Mouse (Mus musculus): ENCODE measurements at regions not wholly inside any gene's neighbourhood (a gene's known extent, or its start where the extent isn't known, plus 50 kb on each side); places are given as distances from the start of the nearest gene placed in this dataset.
A peak's percentile ranks its signal among the peaks of the same experiment; 100 is the strongest.

DNA sequence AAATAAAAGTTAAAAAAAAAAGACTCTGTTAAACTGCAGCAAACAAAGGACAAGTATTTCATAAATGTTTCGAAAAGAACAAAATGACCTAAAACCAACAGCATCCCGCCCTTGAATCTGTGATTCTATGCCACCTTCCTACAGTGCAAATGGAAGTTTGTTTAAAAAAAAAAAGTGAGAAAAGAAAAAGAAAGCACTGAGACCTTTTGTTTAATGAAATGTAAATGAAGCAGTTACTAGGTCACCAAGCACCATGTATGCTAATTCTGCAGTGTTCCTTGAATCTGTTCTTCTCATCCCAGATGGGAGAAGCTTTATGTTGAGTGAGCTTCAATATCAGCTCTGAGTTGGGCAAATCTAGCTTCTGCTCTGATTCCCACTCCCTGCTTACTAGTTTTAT is 64.8 kb downstream of the Dnajb9 start:
- Histone ChIP-seq H3K9ac (ENCODE audit: low read length) (no peak overlapping the region), H3K4me1 (ENCODE audit: control insufficient read depth, insufficient read depth, low read length) (no peaks in the 10 kb centered on the region), H3K36me3 (ENCODE audit: control insufficient read depth, insufficient read depth, low read length) (no peaks in the 10 kb centered on the region), H3K4me2 (ENCODE audit: low read length) (no peak overlapping the region), H3K27me3 (replicated peaks; ENCODE audit: control insufficient read depth, insufficient read depth, low read length) (no peaks in the 10 kb centered on the region), H3K4me3 (ENCODE audit: low read depth, low read length) (no peak overlapping the region), H3K9me3 (replicated peaks; ENCODE audit: control insufficient read depth, low read length) (0 out of 2 replicates have a peak, but pooled peaks cover 3% of the 10 kb centered on the region), H3K27ac (ENCODE audit: low read depth, low read length) (no peak overlapping the region)
- DNase-seq (ENCODE audit: low spot score), result no peak
- WGBS, result 96% methylated on average over 2 of the region's 2 CpGs
- ATAC-seq, result no peak

DNA sequence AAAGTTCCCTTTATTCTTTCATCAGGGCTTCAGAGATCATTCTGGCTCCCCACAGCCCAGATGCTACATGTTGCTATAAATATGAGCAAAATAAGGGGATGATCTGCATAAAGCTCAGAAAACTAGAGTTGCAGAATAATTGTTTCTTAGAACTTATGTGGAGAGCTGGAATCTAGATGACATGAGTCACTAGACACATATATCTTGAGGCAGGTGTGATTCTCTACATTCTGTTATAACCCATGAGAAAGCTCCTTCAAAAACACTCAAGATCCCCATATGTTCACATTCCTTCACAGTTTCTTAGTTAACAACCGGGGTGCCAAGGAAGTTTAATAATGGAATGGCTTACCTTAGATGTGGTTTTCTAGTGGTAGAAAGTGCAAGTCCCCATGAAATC is 71.1 kb downstream of the Dnajb9 start:
- 90% methylated on average over 1 of the region's 1 CpGs for WGBS
- ATAC-seq, result no peak

DNA sequence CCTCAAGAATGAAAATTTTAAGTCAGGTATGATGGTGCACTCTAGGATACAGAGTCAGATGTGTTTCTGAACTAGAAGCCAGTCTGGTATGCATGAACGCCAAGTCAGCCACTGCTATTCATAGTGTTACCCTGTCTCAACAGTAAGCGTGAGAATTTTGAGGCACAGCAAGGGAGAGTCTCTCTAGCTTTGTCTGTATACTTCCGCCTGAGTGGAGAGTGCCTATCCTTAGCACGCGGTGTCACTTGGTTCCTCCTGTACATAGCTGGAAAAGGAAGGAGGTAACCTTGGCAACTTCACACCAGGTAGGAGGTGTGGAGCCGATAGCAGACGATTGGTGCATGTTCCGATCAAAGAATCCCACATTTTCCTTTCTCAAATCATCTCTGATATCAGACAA is 81.3 kb downstream of the Dnajb9 start:
- Histone ChIP-seq H3K27me3 (replicated peaks; ENCODE audit: control insufficient read depth, insufficient read depth, low read length) (no peaks in the 10 kb centered on the region), H3K27ac (ENCODE audit: low read depth, low read length) (no peak overlapping the region), H3K9me3 (replicated peaks; ENCODE audit: control insufficient read depth, low read length) (no peaks in the 10 kb centered on the region), H3K4me3 (ENCODE audit: low read depth, low read length) (no peak overlapping the region), H3K36me3 (ENCODE audit: control insufficient read depth, insufficient read depth, low read length) (no peaks in the 10 kb centered on the region), H3K4me1 (ENCODE audit: control insufficient read depth, insufficient read depth, low read length) (no peaks in the 10 kb centered on the region), H3K4me2 (ENCODE audit: low read length) (no peak overlapping the region), H3K9ac (ENCODE audit: low read length) (no peak overlapping the region)
- ATAC-seq (no peak), DNase-seq (ENCODE audit: low spot score) (no peak)
- WGBS, result 82% methylated on average over 8 of the region's 8 CpGs

More for the DNA sequence above, 71.1 kb downstream of the Dnajb9 start:
- H3K4me2 ChIP-seq (ENCODE audit: low read length), result no peak overlapping the region
- no peaks in the 10 kb centered on the region for H3K27me3 ChIP-seq (replicated peaks; ENCODE audit: control insufficient read depth, insufficient read depth, low read length)
- no peak for DNase-seq (ENCODE audit: low spot score)
- H3K9ac ChIP-seq (ENCODE audit: low read length), result no peak overlapping the region
- H3K27ac ChIP-seq (ENCODE audit: low read depth, low read length), result no peak overlapping the region
- H3K4me1 ChIP-seq (ENCODE audit: control insufficient read depth, insufficient read depth, low read length), result no peaks in the 10 kb centered on the region
- no peak overlapping the region for H3K4me3 ChIP-seq (ENCODE audit: low read depth, low read length)
- no peaks in the 10 kb centered on the region for H3K36me3 ChIP-seq (ENCODE audit: control insufficient read depth, insufficient read depth, low read length)
- no peaks in the 10 kb centered on the region for H3K9me3 ChIP-seq (replicated peaks; ENCODE audit: control insufficient read depth, low read length)

DNA sequence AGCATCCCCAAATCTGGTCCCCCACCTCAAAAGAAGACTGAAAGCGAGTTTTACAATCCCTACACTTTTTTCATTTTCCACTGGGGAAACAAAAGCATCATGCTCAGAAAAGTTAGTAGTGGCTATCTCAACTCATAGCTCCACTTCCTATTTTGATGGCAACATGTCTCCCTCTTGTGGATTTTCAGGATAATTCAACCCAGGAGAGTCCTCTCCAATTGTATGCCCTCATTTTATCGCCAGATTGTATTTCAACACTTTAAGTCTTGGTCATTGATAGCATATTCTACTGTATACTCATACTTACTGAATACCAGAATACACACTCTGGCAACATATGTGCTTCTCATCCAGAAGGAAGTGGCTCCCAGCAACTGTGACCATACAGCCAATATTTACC is 105.0 kb downstream of the Dnajb9 start:
- Histone ChIP-seq H3K36me3 (ENCODE audit: control insufficient read depth, insufficient read depth, low read length) (no peaks in the 10 kb centered on the region), H3K27me3 (replicated peaks; ENCODE audit: control insufficient read depth, insufficient read depth, low read length) (no peaks in the 10 kb centered on the region), H3K27ac (ENCODE audit: low read depth, low read length) (no peak overlapping the region), H3K9ac (ENCODE audit: low read length) (no peak overlapping the region), H3K4me3 (ENCODE audit: low read depth, low read length) (no peak overlapping the region), H3K4me2 (ENCODE audit: low read length) (no peak overlapping the region), H3K9me3 (replicated peaks; ENCODE audit: control insufficient read depth, low read length) (no peaks in the 10 kb centered on the region), H3K4me1 (ENCODE audit: control insufficient read depth, insufficient read depth, low read length) (no peaks in the 10 kb centered on the region)
- 46% methylated on average over 2 of the region's 2 CpGs for WGBS
- DNase-seq (ENCODE audit: low spot score) (peak; percentile 65), ATAC-seq (peak; percentile 50)

DNA sequence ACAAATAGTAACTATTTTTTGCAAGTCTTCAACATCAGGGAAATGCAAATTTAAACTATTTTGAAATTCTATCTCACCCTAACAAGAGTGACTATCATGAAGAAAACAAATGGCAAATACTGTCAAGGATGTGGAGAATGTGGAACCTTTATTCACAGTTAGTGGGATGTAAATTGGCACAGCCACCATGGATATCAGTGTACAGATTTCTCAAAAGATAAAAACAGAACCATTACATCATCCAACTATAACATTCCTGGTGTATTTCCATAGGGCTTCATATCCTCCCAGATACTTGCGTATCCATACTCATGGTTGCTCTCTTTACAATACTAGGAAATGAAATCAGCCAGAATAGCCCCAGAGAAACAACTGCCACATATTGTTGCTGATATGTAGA is 110.9 kb downstream of the Dnajb9 start:
- no peak overlapping the region for H3K4me2 ChIP-seq (ENCODE audit: low read length)
- H3K27ac ChIP-seq (ENCODE audit: low read depth, low read length), result no peak overlapping the region
- no peak overlapping the region for H3K4me3 ChIP-seq (ENCODE audit: low read depth, low read length)
- DNase-seq (ENCODE audit: low spot score) (no peak), ATAC-seq (no peak)
- no peak overlapping the region for H3K9ac ChIP-seq (ENCODE audit: low read length)
- H3K27me3 ChIP-seq (replicated peaks; ENCODE audit: control insufficient read depth, insufficient read depth, low read length), result no peaks in the 10 kb centered on the region
- H3K4me1 ChIP-seq (ENCODE audit: control insufficient read depth, insufficient read depth, low read length), result no peaks in the 10 kb centered on the region
- H3K9me3 ChIP-seq (replicated peaks; ENCODE audit: control insufficient read depth, low read length), result no peaks in the 10 kb centered on the region
- H3K36me3 ChIP-seq (ENCODE audit: control insufficient read depth, insufficient read depth, low read length), result no peaks in the 10 kb centered on the region
- 96% methylated on average over 1 of the region's 1 CpGs for WGBS

DNA sequence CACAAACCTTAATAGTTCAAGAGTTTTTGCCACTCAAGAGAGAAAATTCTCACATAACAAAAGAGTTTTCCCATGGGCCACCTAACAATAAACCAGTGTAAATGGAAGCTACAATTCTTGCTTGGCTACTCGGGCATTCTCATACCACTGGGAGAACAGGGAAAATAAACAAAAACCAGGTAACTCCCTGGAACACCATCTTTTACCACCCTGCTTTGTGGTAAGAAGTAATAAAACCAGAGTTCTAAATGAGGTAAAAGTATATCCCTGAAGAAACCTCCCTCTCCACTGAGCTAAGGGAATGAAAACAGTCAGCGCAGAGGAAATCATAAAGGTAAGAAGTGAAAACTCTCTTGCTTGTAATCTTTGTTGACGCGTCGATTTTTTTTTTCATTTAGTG is 138.4 kb downstream of the Dnajb9 start:
- Histone ChIP-seq H3K9ac (ENCODE audit: low read length) (no peak overlapping the region), H3K27ac (ENCODE audit: low read depth, low read length) (no peak overlapping the region), H3K27me3 (replicated peaks; ENCODE audit: control insufficient read depth, insufficient read depth, low read length) (no peaks in the 10 kb centered on the region), H3K4me2 (ENCODE audit: low read length) (no peak overlapping the region), H3K4me1 (ENCODE audit: control insufficient read depth, insufficient read depth, low read length) (no peaks in the 10 kb centered on the region), H3K4me3 (ENCODE audit: low read depth, low read length) (no peak overlapping the region), H3K9me3 (replicated peaks; ENCODE audit: control insufficient read depth, low read length) (no peaks in the 10 kb centered on the region), H3K36me3 (ENCODE audit: control insufficient read depth, insufficient read depth, low read length) (no peaks in the 10 kb centered on the region)
- ATAC-seq (no peak), DNase-seq (ENCODE audit: low spot score) (no peak)
- 89% methylated on average over 5 of the region's 5 CpGs for WGBS

DNA sequence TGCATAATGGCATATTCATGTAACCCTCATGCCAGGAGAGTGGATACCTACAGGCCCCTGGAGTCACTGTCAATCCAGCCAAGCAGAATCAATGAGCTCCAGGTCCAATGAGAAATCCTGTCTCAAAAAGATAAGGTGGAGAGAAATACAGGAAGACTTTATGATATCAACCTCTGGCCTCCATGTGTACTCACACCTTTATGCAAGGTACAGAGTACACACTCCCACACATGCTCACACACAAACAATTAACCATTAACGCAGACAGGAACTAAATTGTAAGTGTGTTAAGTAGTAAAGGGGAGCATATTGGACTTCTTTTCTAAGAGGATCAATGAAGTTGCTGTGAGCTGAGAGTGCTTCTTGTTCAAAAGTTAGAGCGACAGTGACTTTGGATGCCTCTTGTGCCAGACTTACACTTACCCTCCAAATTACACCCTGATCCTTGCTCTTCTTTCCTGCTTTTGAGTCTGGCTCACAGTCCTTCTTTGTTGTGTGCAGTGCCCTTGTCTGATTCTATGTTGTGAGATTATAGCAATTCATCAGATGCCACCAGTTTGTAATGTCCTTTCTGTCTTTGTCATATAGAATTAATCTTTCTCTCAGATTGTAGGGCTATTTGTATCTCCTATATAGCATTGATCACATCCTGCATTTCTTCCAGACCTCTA is 153.5 kb downstream of the Dnajb9 start:
- DNase-seq (ENCODE audit: low spot score) (no peak), ATAC-seq (no peak)
- H3K9me3 ChIP-seq (replicated peaks; ENCODE audit: control insufficient read depth, low read length), result no peaks in the 10 kb centered on the region
- no peaks in the 10 kb centered on the region for H3K36me3 ChIP-seq (ENCODE audit: control insufficient read depth, insufficient read depth, low read length)
- no peak overlapping the region for H3K27ac ChIP-seq (ENCODE audit: low read depth, low read length)
- no peaks in the 10 kb centered on the region for H3K27me3 ChIP-seq (replicated peaks; ENCODE audit: control insufficient read depth, insufficient read depth, low read length)
- no peak overlapping the region for H3K9ac ChIP-seq (ENCODE audit: low read length)
- H3K4me1 ChIP-seq (ENCODE audit: control insufficient read depth, insufficient read depth, low read length), result no peaks in the 10 kb centered on the region
- 88% methylated on average over 2 of the region's 2 CpGs for WGBS
- H3K4me2 ChIP-seq (ENCODE audit: low read length), result no peak overlapping the region
- no peak overlapping the region for H3K4me3 ChIP-seq (ENCODE audit: low read depth, low read length)

DNA sequence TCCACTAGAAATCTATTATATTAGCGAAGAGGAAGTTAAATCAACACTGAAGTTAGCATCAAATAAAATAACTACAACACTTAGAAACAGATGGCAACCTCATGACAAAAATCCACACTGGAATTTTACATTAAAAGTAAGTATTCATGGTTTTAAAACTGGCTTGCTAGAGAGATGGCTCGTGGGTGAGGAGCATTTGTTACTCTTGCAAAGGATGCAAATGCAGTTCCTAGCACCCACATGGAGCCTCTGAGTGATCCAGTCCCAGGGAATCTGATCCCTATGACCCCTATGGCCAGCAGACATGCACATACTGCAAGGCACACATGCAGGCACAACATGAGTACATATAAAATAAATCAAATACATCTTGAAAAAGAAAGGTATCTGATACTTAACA is 164.3 kb downstream of the Dnajb9 start:
- Histone ChIP-seq H3K36me3 (ENCODE audit: control insufficient read depth, insufficient read depth, low read length) (no peaks in the 10 kb centered on the region), H3K27ac (ENCODE audit: low read depth, low read length) (no peak overlapping the region), H3K9ac (ENCODE audit: low read length) (no peak overlapping the region), H3K4me3 (ENCODE audit: low read depth, low read length) (no peak overlapping the region), H3K4me1 (ENCODE audit: control insufficient read depth, insufficient read depth, low read length) (peaks cover 5% of the 10 kb centered on the region; the same call in 1 of the 2 replicates), H3K9me3 (replicated peaks; ENCODE audit: control insufficient read depth, low read length) (no peaks in the 10 kb centered on the region), H3K27me3 (replicated peaks; ENCODE audit: control insufficient read depth, insufficient read depth, low read length) (no peaks in the 10 kb centered on the region), H3K4me2 (ENCODE audit: low read length) (no peak overlapping the region)
- WGBS, result 70% methylated on average over 2 of the region's 2 CpGs
- no peak for DNase-seq (ENCODE audit: low spot score)
- no peak for ATAC-seq

DNA sequence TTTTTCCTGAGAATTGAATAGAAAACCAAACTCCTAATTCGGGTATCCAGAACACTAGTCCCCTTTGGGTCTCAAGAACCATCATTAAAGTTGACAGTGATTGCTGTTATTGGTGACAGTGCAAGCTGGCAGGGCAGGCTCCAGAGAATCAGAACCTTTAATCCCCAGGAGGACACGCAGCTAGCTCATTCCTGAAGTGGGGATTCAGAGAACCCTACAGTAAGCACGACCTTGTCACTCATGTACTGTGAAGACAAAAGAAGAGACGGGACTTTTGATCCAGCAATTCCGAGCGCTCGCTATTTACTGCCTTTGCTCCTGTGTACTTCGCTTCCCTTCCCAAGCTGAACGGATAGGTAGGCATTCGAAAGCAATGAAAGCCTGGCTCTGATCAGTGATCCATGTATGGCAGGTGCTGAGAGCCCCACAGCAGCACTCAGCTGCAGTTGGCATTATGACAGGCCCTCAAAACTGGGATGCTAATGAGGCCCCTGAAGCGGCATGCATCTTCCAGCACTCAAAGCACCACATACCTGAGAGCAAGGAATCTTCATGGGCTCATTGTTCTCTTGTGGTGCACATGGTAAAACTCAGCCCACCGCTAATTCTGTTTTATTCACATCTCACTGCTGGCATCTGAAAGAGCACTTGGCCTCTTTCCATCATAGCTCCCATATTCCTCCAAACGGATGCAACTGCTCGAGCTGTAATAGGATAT is 165.6 kb downstream of the Dnajb9 start:
- peaks cover 5% of the 10 kb centered on the region; the same call in 1 of the 2 replicates for H3K4me1 ChIP-seq (ENCODE audit: control insufficient read depth, insufficient read depth, low read length)
- peak overlapping the region; percentile 28; the same call in 1 of the 2 replicates for H3K4me2 ChIP-seq (ENCODE audit: low read length)
- no peak overlapping the region for H3K4me3 ChIP-seq (ENCODE audit: low read depth, low read length)
- H3K36me3 ChIP-seq (ENCODE audit: control insufficient read depth, insufficient read depth, low read length), result no peaks in the 10 kb centered on the region
- DNase-seq (ENCODE audit: low spot score) (peak; percentile 64), ATAC-seq (peak; percentile 66)
- no peaks in the 10 kb centered on the region for H3K27me3 ChIP-seq (replicated peaks; ENCODE audit: control insufficient read depth, insufficient read depth, low read length)
- H3K27ac ChIP-seq (ENCODE audit: low read depth, low read length), result no peak overlapping the region
- H3K9ac ChIP-seq (ENCODE audit: low read length), result no peak overlapping the region
- H3K9me3 ChIP-seq (replicated peaks; ENCODE audit: control insufficient read depth, low read length), result no peaks in the 10 kb centered on the region
- 47% methylated on average over 14 of the region's 14 CpGs for WGBS
